Mouse (Mus musculus) limb, embryonic 10.5 days (tissue): ENCODE measurements at regions not wholly inside any gene's neighbourhood (a gene's known extent, or its start where the extent isn't known, plus 50 kb on each side); places are given as distances from the start of the nearest gene placed in this dataset.

Experiments used
- DNase-seq: peaks from one replicate; pipeline ENCODE4 v3.0.0-alpha.2; 2017; ENCODE audit warnings: low spot score
- H3K27ac ChIP-seq: fragments of 300-500 bp; sonication (generic); 2 replicates; pipeline ENCODE4 v1.5.1; 2016; ENCODE audit warnings: mild to moderate bottlenecking
- H3K27me3 ChIP-seq: fragments of 300-500 bp; sonication (generic); 2 replicates; pipeline ENCODE4 v1.6.1; 2016; ENCODE audit warnings: low read depth, mild to moderate bottlenecking; ENCODE audit not compliant: poor library complexity, severe bottlenecking
- H3K36me3 ChIP-seq: fragments of 300-500 bp; sonication (generic); 2 replicates; pipeline ENCODE4 v1.6.1; 2016; ENCODE audit warnings: mild to moderate bottlenecking, moderate library complexity
- H3K4me1 ChIP-seq: fragments of 300-500 bp; sonication (generic); 2 replicates; pipeline ENCODE4 v1.6.1; 2016
- H3K4me3 ChIP-seq: fragments of 300-500 bp; sonication (generic); 2 replicates; pipeline ENCODE4 v1.5.1; 2016; ENCODE audit warnings: mild to moderate bottlenecking, moderate library complexity
- H3K9me3 ChIP-seq: fragments of 300-500 bp; sonication (generic); replicated peaks from 2 replicates; pipeline ENCODE4 v1.6.1; 2016; ENCODE audit warnings: mild to moderate bottlenecking
- WGBS: fragments of 180-500 bp; shearing (Covaris S2); methylation state at CpG from one replicate; pipeline ENCODE4 v1.1.7; 2016; 5-methylcytosine and 5-hydroxymethylcytosine counted together

DNA sequence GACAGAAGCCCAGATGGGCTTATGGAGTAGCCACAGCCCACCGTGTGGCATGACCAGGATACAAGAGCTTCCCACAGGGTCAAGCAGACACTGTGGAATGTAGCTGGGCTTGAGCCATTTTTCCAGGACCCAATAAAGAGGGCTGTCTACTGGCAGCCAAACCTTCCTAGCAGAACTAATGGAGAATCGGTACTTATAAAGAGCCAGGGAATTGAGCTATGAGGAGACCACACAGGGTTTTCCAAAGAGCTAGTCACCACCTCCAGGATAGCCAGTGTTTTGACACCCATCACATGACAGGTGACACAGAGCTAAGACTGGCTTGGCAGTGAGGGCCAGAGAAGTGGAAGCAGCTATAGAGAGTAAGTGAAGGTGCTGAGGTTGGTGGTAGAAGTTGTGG lies 149.9 kb downstream of the Map2k4 start:
- Histone ChIP-seq H3K4me1 (no peaks in the 10 kb centered on the region), H3K27me3 (no peaks in the 10 kb centered on the region), H3K4me3 (no peak overlapping the region), H3K27ac (no peak overlapping the region), H3K36me3 (no peaks in the 10 kb centered on the region), H3K9me3 (no peaks in the 10 kb centered on the region)
- 94% methylated on average over 2 of the region's 2 CpGs for WGBS
- DNase-seq, result no peak

DNA sequence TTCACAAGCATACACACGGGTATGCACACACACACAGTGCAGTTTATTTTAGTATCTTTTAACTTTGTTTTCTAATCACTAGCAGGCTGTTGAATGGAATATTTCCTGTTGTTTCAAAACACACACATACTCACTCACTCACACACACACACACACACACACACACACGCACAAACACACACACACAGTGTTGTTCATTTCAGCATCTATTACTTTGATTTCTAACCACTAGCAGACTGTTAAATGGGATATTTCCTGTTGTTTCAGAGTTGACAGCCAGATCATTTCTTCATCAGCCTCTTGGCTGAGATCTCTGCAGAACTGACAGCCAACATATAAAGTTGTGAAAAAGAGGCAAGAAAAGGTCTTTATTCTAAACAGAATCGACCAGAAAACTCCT lies 150.9 kb downstream of the Map2k4 start:
- H3K27me3 ChIP-seq, result no peaks in the 10 kb centered on the region
- DNase-seq, result no peak
- H3K4me1 ChIP-seq, result no peaks in the 10 kb centered on the region
- no peaks in the 10 kb centered on the region for H3K9me3 ChIP-seq
- no peak overlapping the region for H3K4me3 ChIP-seq
- no peak overlapping the region for H3K27ac ChIP-seq
- WGBS, result 88% methylated on average over 3 of the region's 3 CpGs
- no peaks in the 10 kb centered on the region for H3K36me3 ChIP-seq

DNA sequence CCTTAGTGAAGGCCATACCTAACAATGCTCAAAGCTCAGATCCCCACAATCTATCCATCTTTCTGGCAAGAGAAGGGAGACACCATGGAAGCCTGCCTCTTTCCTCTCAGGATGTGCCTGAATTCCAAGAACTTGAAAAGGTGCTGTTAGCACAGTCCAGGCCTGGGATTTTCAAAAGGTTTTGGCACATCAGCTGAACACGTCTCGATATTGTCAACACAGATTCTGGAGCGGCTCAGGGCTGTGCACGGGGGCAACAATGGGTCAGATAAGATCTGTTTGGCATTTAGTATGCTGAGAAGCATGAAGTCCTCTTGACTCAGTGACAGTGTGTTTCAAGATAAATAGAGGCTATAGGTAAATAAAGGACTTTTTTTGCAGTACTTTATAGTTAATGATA lies 152.8 kb downstream of the Map2k4 start:
- DNase-seq, result no peak
- no peak overlapping the region for H3K4me3 ChIP-seq
- H3K4me1 ChIP-seq, result no peaks in the 10 kb centered on the region
- no peaks in the 10 kb centered on the region for H3K36me3 ChIP-seq
- H3K27ac ChIP-seq, result no peak overlapping the region
- no peaks in the 10 kb centered on the region for H3K27me3 ChIP-seq
- H3K9me3 ChIP-seq, result no peaks in the 10 kb centered on the region
- WGBS, result 87% methylated on average over 4 of the region's 4 CpGs

DNA sequence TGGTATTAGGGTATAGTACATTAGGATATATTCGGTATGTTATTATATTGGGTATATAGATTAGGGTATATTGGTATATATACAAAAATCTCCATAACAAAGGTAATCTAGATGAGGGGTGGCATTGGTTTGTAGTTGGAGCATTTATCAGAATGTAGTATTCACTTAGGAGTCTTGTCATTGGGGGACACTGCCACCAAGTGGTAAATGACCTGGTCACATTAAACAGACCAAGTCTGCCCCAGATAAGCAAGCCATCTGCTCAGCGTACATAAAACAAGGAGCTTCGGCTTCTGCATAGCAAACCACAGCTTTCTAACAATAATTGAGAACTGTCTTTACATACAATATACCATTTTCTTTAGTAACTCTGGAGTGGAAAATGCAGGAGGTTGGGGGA lies 156.9 kb downstream of the Map2k4 start:
- Histone ChIP-seq H3K9me3 (no peaks in the 10 kb centered on the region), H3K4me1 (no peaks in the 10 kb centered on the region), H3K4me3 (no peak overlapping the region), H3K27ac (no peak overlapping the region), H3K27me3 (no peaks in the 10 kb centered on the region), H3K36me3 (no peaks in the 10 kb centered on the region)
- 79% methylated on average over 3 of the region's 3 CpGs for WGBS
- no peak for DNase-seq

DNA sequence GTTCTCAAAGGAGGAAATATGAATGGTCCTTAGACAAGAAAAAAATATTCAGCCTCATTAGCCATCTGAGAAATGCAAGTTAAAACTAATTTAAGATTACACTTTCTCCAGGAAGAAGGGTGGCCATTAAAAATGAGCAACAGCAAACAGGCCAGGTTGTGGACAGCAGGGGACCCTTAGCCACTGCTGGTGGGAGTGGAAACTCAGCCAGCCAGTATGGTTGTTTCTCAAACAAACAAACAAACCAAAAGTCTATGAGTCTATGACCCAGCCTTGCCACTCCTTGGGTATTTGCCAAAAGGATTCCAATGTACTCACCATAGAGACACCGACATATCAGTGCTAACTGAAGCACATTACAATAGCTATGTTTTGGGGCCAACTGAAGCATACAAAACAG lies 157.7 kb downstream of the Map2k4 start:
- Histone ChIP-seq H3K27me3 (no peaks in the 10 kb centered on the region), H3K9me3 (no peaks in the 10 kb centered on the region), H3K4me1 (no peaks in the 10 kb centered on the region), H3K4me3 (no peak overlapping the region), H3K36me3 (no peaks in the 10 kb centered on the region), H3K27ac (no peak overlapping the region)
- DNase-seq, result no peak
- WGBS, result 91% methylated on average over 1 of the region's 1 CpGs

DNA sequence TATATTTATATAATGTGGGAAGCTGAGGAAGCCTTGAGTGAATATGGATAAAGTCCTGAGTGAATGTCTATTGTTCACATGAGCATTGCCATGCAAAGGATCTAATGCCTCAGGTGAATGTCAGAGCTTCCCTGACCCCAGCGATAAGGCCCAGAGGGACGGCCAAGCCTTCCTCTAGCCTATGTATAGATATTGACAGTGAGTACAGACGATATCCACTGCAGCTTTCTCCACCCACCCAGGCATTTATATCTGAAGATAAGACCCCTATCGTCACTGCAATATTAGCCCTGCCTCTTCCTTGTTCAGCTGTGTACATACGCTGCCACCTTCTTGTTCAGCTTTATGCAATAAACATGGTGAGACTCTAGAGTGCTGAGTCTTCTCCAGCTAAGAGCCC lies 158.8 kb downstream of the Map2k4 start:
- Histone ChIP-seq H3K4me1 (no peaks in the 10 kb centered on the region), H3K9me3 (no peaks in the 10 kb centered on the region), H3K27me3 (no peaks in the 10 kb centered on the region), H3K36me3 (no peaks in the 10 kb centered on the region), H3K4me3 (no peak overlapping the region), H3K27ac (no peak overlapping the region)
- WGBS, result 96% methylated on average over 5 of the region's 5 CpGs
- no peak for DNase-seq

DNA sequence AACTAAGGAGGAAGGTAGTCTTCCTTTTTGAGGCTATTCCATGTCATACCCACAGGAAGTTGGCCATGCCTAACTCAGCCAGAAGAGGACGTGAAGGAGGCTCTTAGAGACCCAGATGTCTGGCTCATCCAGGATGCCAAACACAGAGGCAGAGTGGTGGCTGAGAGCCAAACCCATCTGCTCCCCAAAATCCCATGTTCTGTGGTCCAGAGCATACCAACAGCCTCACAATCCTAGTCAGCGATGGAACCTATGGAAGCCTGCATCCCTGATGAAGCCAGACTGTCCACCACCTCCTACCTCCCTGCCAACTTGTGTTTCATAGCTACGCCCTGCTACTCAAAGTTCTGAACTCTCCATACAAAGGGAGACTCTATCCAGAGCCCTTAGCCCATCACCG lies 169.1 kb downstream of the Map2k4 start:
- 91% methylated on average over 4 of the region's 4 CpGs for WGBS
- H3K36me3 ChIP-seq, result no peaks in the 10 kb centered on the region
- DNase-seq, result no peak
- H3K4me1 ChIP-seq, result no peaks in the 10 kb centered on the region
- no peak overlapping the region for H3K27ac ChIP-seq
- no peaks in the 10 kb centered on the region for H3K27me3 ChIP-seq
- no peak overlapping the region for H3K4me3 ChIP-seq
- H3K9me3 ChIP-seq, result no peaks in the 10 kb centered on the region

DNA sequence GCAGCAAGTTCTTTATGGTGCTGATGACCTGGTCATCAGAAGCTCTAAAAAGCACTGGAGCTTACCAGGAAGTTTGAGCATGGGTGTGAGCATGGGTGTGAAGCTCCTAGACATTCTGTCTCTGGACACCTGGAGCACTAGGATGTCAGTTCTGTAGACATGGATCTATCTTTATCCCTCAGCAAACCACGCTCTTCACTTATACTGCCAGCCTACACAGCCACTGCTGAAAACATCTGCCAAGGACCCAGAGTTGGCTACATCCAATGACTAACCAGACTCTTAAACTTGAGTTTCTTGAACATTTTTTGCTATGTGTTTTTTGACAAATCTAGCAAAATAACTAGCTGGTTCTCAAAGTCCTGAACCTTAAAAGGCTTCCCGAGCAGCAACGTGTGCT lies 177.6 kb downstream of the Map2k4 start:
- no peak overlapping the region for H3K27ac ChIP-seq
- 98% methylated on average over 3 of the region's 3 CpGs for WGBS
- no peaks in the 10 kb centered on the region for H3K36me3 ChIP-seq
- no peak for DNase-seq
- H3K4me1 ChIP-seq, result no peaks in the 10 kb centered on the region
- H3K9me3 ChIP-seq, result no peaks in the 10 kb centered on the region
- no peak overlapping the region for H3K4me3 ChIP-seq
- H3K27me3 ChIP-seq, result no peaks in the 10 kb centered on the region

DNA sequence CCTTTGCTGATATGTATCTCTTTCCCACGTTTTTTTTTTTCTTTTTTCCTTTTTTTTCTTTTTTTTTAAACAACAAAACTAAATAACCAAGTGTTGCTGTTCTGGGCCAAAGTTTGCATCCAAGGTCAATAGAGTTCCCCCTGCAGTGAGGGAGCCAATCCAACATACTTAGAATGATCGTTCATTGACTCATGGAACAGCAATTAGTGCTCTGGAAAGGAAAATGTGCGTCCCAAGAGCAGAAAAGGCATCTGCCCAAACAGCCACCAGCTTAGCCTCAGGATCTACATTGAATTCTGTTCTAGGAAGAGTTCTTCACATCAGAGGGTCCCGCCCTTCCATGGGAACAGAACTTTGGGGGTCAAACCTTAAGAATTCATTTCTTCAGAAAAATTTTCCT lies 179.0 kb downstream of the Map2k4 start:
- Histone ChIP-seq H3K4me1 (no peaks in the 10 kb centered on the region), H3K9me3 (no peaks in the 10 kb centered on the region), H3K27me3 (no peaks in the 10 kb centered on the region), H3K36me3 (no peaks in the 10 kb centered on the region), H3K27ac (no peak overlapping the region), H3K4me3 (no peak overlapping the region)
- 76% methylated on average over 4 of the region's 4 CpGs for WGBS
- DNase-seq, result no peak

DNA sequence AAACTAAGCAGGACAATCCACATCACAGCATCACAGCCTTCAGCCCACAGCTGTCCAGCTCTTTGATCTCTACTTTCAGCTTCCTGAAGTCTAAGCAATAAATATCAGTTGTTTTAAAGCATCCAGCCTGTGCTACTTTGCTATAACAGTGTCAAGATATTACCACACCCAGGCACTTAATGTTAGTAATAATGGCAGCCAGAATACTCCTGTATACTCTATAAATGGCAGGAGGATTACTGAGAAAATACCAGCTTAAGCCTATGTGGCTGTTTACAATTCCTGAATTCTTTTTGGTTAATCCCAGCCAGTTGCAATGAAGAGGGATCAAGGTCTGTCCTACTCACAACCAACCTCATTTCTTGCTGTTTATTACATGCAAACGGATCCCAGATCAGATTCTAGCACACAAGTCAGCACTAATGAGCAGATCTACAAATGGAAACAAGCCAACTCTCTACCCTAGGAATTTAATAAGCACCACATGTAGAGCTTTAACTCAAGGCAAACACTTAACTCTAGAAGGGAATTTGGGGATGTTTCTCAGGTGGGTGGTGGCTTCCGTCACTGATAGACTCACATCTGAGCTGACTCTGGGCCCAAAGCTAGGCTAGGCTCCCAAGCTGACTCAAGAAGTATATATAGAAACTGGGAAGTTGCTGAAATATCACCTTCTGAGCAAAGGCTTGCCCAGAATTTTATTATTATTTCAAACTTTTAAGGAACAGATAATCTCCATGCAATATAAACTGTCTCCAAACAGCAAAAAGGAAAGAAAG lies 190.6 kb downstream of the Map2k4 start:
- peaks cover 8% of the 10 kb centered on the region; the same call in 1 of the 2 replicates for H3K4me1 ChIP-seq
- no peak overlapping the region for H3K4me3 ChIP-seq
- H3K27me3 ChIP-seq, result no peaks in the 10 kb centered on the region
- H3K36me3 ChIP-seq, result no peaks in the 10 kb centered on the region
- H3K27ac ChIP-seq, result no peak overlapping the region
- WGBS, result 42% methylated on average over 2 of the region's 2 CpGs
- no peaks in the 10 kb centered on the region for H3K9me3 ChIP-seq
- no peak for DNase-seq

DNA sequence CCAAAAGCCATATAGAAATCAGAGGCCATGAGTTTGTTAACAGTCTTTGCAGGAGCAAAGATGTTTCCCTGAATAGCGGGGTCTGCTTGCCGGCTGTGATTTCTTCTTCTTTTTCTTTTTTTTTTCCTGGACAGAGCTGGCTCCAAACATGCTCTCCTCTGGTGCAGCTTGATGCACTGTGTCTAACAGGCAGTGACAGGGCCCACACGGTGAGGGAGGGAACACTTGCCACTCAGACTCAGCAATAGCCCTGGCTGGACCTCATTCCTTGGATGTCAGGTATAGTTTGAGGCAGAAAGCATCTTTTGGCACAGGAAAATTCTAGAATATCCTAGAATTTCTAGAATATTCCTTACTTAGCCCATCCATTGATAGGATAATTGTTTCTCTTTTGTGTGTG lies 199.6 kb downstream of the Map2k4 start:
- Histone ChIP-seq H3K27me3 (no peaks in the 10 kb centered on the region), H3K9me3 (no peaks in the 10 kb centered on the region), H3K4me1 (no peaks in the 10 kb centered on the region), H3K4me3 (no peak overlapping the region), H3K36me3 (no peaks in the 10 kb centered on the region), H3K27ac (no peak overlapping the region)
- DNase-seq, result no peak
- WGBS, result 79% methylated on average over 3 of the region's 3 CpGs

DNA sequence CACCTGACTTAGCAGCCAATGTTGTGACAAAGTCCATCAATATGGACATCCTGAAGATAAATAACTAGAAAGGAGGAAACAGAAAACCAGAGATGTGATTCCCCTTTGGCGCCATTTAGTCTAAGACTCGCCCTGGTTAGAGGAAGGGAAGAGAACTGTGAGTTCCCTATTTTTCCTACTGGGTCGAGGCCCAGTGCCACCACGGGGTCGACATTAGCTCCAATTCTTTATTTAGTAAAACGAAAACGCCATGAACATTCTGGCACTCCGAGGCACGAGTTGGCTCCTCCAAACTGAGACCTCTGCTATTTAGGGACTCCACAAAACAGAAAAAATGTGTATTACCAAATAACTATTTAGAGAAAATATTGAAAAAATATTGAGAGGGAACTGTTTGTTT lies 220.3 kb downstream of the Map2k4 start:
- no peaks in the 10 kb centered on the region for H3K4me1 ChIP-seq
- no peak overlapping the region for H3K27ac ChIP-seq
- 94% methylated on average over 9 of the region's 9 CpGs for WGBS
- no peak for DNase-seq
- H3K9me3 ChIP-seq, result no peaks in the 10 kb centered on the region
- no peaks in the 10 kb centered on the region for H3K36me3 ChIP-seq
- no peaks in the 10 kb centered on the region for H3K27me3 ChIP-seq
- no peak overlapping the region for H3K4me3 ChIP-seq

DNA sequence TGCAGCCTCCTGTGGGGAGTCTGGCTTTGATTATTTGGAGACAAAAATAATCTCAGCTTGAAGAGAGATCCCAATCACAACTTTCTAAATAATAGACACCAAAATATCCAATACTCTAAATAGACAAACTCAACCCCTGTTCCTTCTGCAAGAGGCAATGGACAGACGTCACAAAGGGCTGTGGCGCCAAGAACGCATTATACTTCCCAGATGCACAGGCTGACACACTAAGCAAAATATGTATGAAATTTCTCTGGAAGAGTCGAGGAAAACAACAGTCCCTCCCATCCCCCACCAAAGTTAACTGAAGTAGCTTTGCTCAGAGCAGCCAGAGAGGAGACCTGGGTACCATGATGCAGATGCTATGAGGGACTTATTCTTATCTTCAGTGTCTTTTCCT lies 229.9 kb downstream of the Map2k4 start:
- Histone ChIP-seq H3K4me3 (no peak overlapping the region), H3K27ac (no peak overlapping the region), H3K9me3 (no peaks in the 10 kb centered on the region), H3K36me3 (no peaks in the 10 kb centered on the region), H3K4me1 (peaks cover 17% of the 10 kb centered on the region), H3K27me3 (no peaks in the 10 kb centered on the region)
- 82% methylated on average over 4 of the region's 4 CpGs for WGBS
- DNase-seq, result no peak

DNA sequence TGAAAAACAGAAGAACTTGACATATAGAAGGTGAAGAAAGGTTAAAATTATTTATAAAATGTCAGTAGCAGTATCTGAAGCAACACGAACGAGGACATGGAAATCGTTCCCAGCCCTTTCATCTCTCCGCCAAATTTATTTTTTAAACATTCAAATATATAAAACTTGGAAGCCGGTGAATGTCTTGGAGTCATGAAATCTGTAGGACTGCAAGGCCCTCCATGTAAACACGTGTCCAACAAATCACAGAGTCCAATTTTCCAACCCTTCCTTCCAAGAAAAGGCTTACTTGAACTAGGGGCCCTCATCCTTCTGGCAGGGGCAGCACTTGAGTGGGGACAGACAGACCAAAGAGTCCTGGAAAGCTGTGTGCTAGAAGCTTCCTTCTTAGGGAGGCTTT lies 237.0 kb downstream of the Map2k4 start:
- no peak overlapping the region for H3K4me3 ChIP-seq
- H3K9me3 ChIP-seq, result no peaks in the 10 kb centered on the region
- H3K4me1 ChIP-seq, result peaks cover 4% of the 10 kb centered on the region; the same call in 1 of the 2 replicates
- H3K36me3 ChIP-seq, result no peaks in the 10 kb centered on the region
- no peak for DNase-seq
- no peaks in the 10 kb centered on the region for H3K27me3 ChIP-seq
- 90% methylated on average over 6 of the region's 6 CpGs for WGBS
- H3K27ac ChIP-seq, result no peak overlapping the region
